Mouse (Mus musculus): ENCODE measurements around the gene Astn2.

GRCm38 (mm10) chr4:65711678-65712077 lies 692.7 kb downstream of the Astn2 start:
- no peak for TF ChIP-seq POLR2A (IDR thresholded peaks at IDR 0.05; ENCODE audit: insufficient read length, low read depth)
- no peak for TF ChIP-seq POLR2AphosphoS2 (IDR thresholded peaks at IDR 0.05; ENCODE audit: insufficient read length, low read depth)
- TF ChIP-seq USF1 (IDR thresholded peaks at IDR 0.05; ENCODE audit: low read depth) = no peak
- no peak for TF ChIP-seq MYOD1 (IDR thresholded peaks at IDR 0.05; ENCODE audit: control insufficient read depth in 1 of 3, insufficient read length in 2 of 3, low read depth in 2 of 3)
- no peak for TF ChIP-seq MAX (IDR thresholded peaks at IDR 0.05; ENCODE audit: low read depth)
- TF ChIP-seq CEBPB (IDR thresholded peaks at IDR 0.05; ENCODE audit: insufficient read depth, poor library complexity, severe bottlenecking) = no peak
- TF ChIP-seq E2F4 (IDR thresholded peaks at IDR 0.05; ENCODE audit: insufficient read depth) = no peak
- no peak for TF ChIP-seq TCF12 (IDR thresholded peaks at IDR 0.05; ENCODE audit: insufficient read depth, poor library complexity, severe bottlenecking)
- TF ChIP-seq MYOG (IDR thresholded peaks at IDR 0.05; ENCODE audit: control insufficient read depth in 1 of 3, insufficient read depth in 1 of 3, insufficient read length in 2 of 3, low read depth in 2 of 3) = no peak
- no peak for TF ChIP-seq REST (IDR thresholded peaks at IDR 0.05; ENCODE audit: insufficient read depth, insufficient read length)
- no peak for TF ChIP-seq SRF (IDR thresholded peaks at IDR 0.05; ENCODE audit: control insufficient read depth, insufficient read length, low read depth)

All from myocyte (in vitro differentiated cells).